Mouse (Mus musculus): ENCODE measurements at regions not wholly inside any gene's neighbourhood (a gene's known extent, or its start where the extent isn't known, plus 50 kb on each side); places are given as distances from the start of the nearest gene placed in this dataset.
A peak's percentile ranks its signal among the peaks of the same experiment; 100 is the strongest.

DNA sequence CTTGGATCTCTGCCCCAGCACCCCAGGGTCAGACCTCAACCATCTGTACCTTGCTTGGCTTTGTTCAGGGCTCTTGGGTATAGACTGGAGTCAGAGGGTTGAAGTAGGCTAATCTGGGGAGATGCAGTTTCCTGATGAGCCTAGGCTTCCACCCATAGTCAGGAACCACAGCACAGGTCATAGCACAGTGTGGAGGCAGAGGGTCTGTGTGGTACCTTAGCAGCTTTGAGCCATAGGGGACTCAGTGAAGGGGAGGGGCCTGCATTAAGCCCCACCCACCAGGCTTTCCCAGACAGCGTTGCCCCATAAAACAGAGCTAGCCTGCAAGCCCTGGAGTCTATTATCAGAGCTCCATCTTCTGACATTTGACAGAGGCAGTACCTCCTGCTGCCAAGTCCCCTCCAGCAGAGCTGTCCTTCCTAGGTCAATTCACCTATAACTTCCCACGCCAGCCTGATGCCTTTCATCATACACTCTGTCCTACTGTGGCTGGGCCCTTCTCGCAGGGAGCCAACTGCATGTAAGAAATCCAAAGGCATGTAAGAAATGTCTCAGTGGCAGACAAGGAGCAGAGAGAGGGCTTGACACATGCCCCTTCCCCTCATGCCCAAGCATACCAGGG, 54.5 kb upstream of the A530016L24Rik start:
- H3K9ac ChIP-seq = no peak overlapping the region
- peaks cover 29% of the 10 kb centered on the region for H3K4me1 ChIP-seq
- peak overlapping the region; percentile 7; the same call in 1 of the 2 replicates for H3K4me2 ChIP-seq (replicated peaks)
- H3K9me3 ChIP-seq = no peaks in the 10 kb centered on the region
- peak overlapping the region; percentile 41; the same call in 1 of the 2 replicates for H3K27ac ChIP-seq
- no peak overlapping the region for H3K4me3 ChIP-seq
- H3K27me3 ChIP-seq = 0 out of 2 replicates have a peak, but pooled peaks cover 4% of the 10 kb centered on the region
- 58% methylated on average over 3 of the region's 3 CpGs for WGBS
- peak; percentile 54; the same call in 1 of the 2 replicates for ATAC-seq (ENCODE audit: insufficient number of reproducible peaks, insufficient read depth, low FRiP score, low TSS enrichment)
- no peaks in the 10 kb centered on the region for H3K36me3 ChIP-seq

- H3K9ac ChIP-seq = no peak overlapping the region
- ATAC-seq (ENCODE audit: insufficient number of reproducible peaks, insufficient read depth, low FRiP score, low TSS enrichment) = no peak
- WGBS = 47% methylated on average over 21 of the region's 21 CpGs
- H3K36me3 ChIP-seq = no peaks in the 10 kb centered on the region
- no peaks in the 10 kb centered on the region for H3K9me3 ChIP-seq
- peak overlapping the region; percentile 48 for H3K27ac ChIP-seq
- H3K4me1 ChIP-seq = peaks cover 22% of the 10 kb centered on the region
- H3K4me2 ChIP-seq (replicated peaks) = peak overlapping the region; percentile 7; the same call in 1 of the 2 replicates
- H3K27me3 ChIP-seq = 0 out of 2 replicates have a peak, but pooled peaks cover 4% of the 10 kb centered on the region
- no peak overlapping the region for H3K4me3 ChIP-seq
Observed at GRCm38 (mm10) chr12:112435295-112436110, 53.7 kb upstream of the A530016L24Rik start.

GRCm38 (mm10) chr12:112437046-112437445, 52.2 kb upstream of the A530016L24Rik start:
- ATAC-seq (ENCODE audit: insufficient number of reproducible peaks, insufficient read depth, low FRiP score, low TSS enrichment) = no peak
- no peaks in the 10 kb centered on the region for H3K36me3 ChIP-seq
- H3K27ac ChIP-seq = no peak overlapping the region
- no peak overlapping the region for H3K9ac ChIP-seq
- no peaks in the 10 kb centered on the region for H3K9me3 ChIP-seq
- WGBS = 33% methylated on average over 3 of the region's 3 CpGs
- H3K4me2 ChIP-seq (replicated peaks) = no peak overlapping the region
- H3K4me3 ChIP-seq = no peak overlapping the region
- 0 out of 2 replicates have a peak, but pooled peaks cover 4% of the 10 kb centered on the region for H3K27me3 ChIP-seq
- H3K4me1 ChIP-seq = peaks cover 22% of the 10 kb centered on the region

DNA sequence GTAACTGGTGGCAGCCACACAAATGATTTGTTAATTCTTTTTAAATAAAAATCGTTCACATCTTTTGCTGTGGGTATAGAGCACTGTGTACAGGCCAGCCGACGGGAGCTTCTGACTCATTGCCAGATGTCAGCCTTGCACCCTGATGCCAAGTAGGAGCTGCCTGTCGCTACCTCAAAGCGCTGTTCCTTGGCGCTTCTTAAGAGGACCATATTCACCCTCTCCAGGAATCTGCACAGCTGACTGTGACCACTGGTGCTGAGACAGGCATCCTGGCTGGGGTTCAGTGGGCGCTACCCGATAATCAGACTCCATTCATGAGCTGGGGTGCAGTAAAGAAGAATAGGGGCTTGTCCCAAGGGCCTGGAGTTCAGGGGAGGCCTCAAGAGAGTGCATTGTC, 51.0 kb upstream of the A530016L24Rik start:
- no peak overlapping the region for H3K9ac ChIP-seq
- no peak overlapping the region for H3K27ac ChIP-seq
- no peaks in the 10 kb centered on the region for H3K9me3 ChIP-seq
- H3K36me3 ChIP-seq = no peaks in the 10 kb centered on the region
- H3K4me2 ChIP-seq (replicated peaks) = no peak overlapping the region
- H3K4me1 ChIP-seq = peaks cover 20% of the 10 kb centered on the region
- 83% methylated on average over 8 of the region's 8 CpGs for WGBS
- no peak overlapping the region for H3K4me3 ChIP-seq
- no peaks in the 10 kb centered on the region for H3K27me3 ChIP-seq
- ATAC-seq (ENCODE audit: insufficient number of reproducible peaks, insufficient read depth, low FRiP score, low TSS enrichment) = no peak
